Mouse (Mus musculus) midbrain, embryonic 13.5 days (tissue): ENCODE measurements around the gene Mob1a. TPM values are rescaled to one million over a fixed set of nuclear protein-coding genes. Genes with fewer than 3 reads are reported as not detected.
A peak's percentile ranks its signal among the peaks of the same experiment; 100 is the strongest.

Experiments
- ATAC-seq: fragments of 200-750 bp; cut with Nextera tagmentation; 2 replicates; pipeline ENCODE4 v1.8.0; 2017; ENCODE audit warnings: mild to moderate bottlenecking, moderate TSS enrichment, moderate library complexity
- H3K27ac ChIP-seq: fragments of 300-500 bp; sonication (generic); 2 replicates; pipeline ENCODE4 v1.5.1; 2015; ENCODE audit warnings: inconsistent platforms, mild to moderate bottlenecking, moderate library complexity
- H3K27me3 ChIP-seq: fragments of 300-500 bp; sonication (generic); 2 replicates; pipeline ENCODE4 v1.6.1; 2015; ENCODE audit warnings: mild to moderate bottlenecking, inconsistent platforms
- H3K36me3 ChIP-seq: fragments of 300-500 bp; sonication (generic); 2 replicates; pipeline ENCODE4 v1.6.1; 2015; ENCODE audit warnings: mild to moderate bottlenecking, inconsistent platforms
- H3K4me1 ChIP-seq: fragments of 300-500 bp; sonication (generic); replicated peaks from 2 replicates; pipeline ENCODE4 v1.6.1; 2015; ENCODE audit warnings: inconsistent platforms
- H3K4me2 ChIP-seq: fragments of 300-500 bp; sonication (generic); replicated peaks from 2 replicates; pipeline ENCODE4 v1.6.1; 2015; ENCODE audit warnings: moderate library complexity, mild to moderate bottlenecking, inconsistent platforms
- H3K4me3 ChIP-seq: fragments of 300-500 bp; sonication (generic); replicated peaks from 2 replicates; pipeline ENCODE4 v1.5.1; 2015; ENCODE audit warnings: mild to moderate bottlenecking, inconsistent platforms
- H3K9ac ChIP-seq: fragments of 300-500 bp; sonication (generic); replicated peaks from 2 replicates; pipeline ENCODE4 v1.6.1; 2015; ENCODE audit warnings: mild to moderate bottlenecking, inconsistent platforms
- H3K9me3 ChIP-seq: fragments of 300-500 bp; sonication (generic); 2 replicates; pipeline ENCODE4 v1.6.1; 2016; ENCODE audit warnings: mild to moderate bottlenecking, inconsistent platforms
- WGBS: fragments of 180-500 bp; shearing (Covaris S2); methylation state at CpG from one replicate; pipeline ENCODE4 v1.1.7; 2015; 5-methylcytosine and 5-hydroxymethylcytosine counted together
- polyA plus RNA-seq: library from polyadenylated mRNA; unstranded; fragments of >200 nt; fragmentation: Nextera tagmentation; extraction: Ambion mirVana; gene quantifications from 2 replicates; pipeline ENCODE4 v1.2.1, GENCODE M21; 2015

Mob1a gene
- polyA plus RNA-seq, 1 experiment from 2014 or later: 31.8 TPM

DNA sequence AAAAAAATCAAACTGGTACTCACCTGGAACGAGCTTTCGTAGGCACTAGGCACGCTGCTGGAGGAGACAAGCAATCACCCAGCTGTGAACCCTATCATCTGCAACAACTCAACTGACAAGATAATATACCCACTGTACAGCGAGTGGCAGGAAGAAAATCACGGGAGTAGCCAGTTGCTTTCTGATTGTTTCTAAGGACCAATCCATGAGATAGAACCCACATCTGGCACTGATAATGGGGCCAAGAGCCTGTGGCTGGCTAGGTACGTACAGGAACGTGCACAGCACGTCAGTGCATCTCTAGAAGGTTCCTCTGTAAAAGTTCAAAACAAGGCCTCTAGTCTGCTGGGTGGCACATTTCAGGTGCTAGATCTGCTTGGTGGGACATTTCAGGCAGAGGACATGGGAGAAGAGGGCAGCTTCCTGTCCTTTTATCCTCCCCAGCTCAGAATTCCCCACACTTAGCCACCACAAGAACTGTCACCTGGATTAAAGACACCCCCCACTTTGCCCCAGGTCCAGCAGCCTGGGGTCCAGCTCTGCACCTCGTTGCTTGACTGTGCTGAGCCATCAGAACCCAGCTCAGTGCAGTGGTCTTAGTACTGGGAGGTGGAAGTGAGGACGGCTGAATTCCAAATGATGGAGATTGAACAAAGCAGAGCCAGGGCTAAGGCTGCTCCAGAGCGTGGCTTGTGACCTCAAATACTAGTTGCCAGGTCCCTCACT is 35.9 kb downstream of the Mob1a start:
- Histone ChIP-seq H3K9me3 (no peaks in the 10 kb centered on the region), H3K27ac (0 out of 2 replicates have a peak overlapping the region, but pooled peaks have one; percentile 21), H3K27me3 (no peaks in the 10 kb centered on the region), H3K36me3 (peaks cover 70% of the 10 kb centered on the region), H3K4me2 (no peak overlapping the region), H3K9ac (0 out of 2 replicates have a peak overlapping the region, but pooled peaks have one; percentile 36), H3K4me3 (no peak overlapping the region), H3K4me1 (0 out of 2 replicates have a peak, but pooled peaks cover 2% of the 10 kb centered on the region)
- ATAC-seq: no peak
- 89% methylated on average over 11 of the region's 11 CpGs for WGBS

DNA sequence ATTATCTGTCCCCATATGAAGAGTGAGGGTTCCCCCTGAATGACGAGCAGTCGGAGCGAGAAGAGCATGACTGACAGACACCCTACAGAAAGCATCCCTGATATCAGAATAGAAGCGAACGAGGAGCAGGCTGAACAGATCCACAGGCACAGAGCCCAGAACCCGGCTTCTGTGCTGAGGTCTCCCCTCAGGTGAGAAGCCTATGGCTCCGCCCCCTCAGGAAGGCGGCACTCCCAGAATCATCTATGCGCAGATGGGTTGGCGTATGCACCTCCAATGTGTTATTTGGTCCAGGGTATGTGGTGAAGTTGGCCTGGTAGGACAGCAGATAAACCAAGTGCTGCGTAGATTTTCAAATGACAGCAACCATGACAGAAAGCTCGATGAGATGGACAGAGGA is 37.3 kb downstream of the Mob1a start:
- H3K27me3 ChIP-seq: no peaks in the 10 kb centered on the region
- no peak overlapping the region for H3K9ac ChIP-seq
- no peak overlapping the region for H3K27ac ChIP-seq
- H3K36me3 ChIP-seq: peaks cover 76% of the 10 kb centered on the region
- 90% methylated on average over 12 of the region's 12 CpGs for WGBS
- no peaks in the 10 kb centered on the region for H3K4me1 ChIP-seq
- H3K4me2 ChIP-seq: no peak overlapping the region
- H3K9me3 ChIP-seq: no peaks in the 10 kb centered on the region
- no peak for ATAC-seq
- H3K4me3 ChIP-seq: no peak overlapping the region

GRCm38 (mm10) chr6:83370316-83370965 is 44.6 kb downstream of the Mob1a start:
- no peaks in the 10 kb centered on the region for H3K9me3 ChIP-seq
- H3K36me3 ChIP-seq: peaks cover 94% of the 10 kb centered on the region
- no peak overlapping the region for H3K4me3 ChIP-seq
- no peak overlapping the region for H3K4me2 ChIP-seq
- H3K9ac ChIP-seq: no peak overlapping the region
- no peak for ATAC-seq
- 95% methylated on average over 21 of the region's 21 CpGs for WGBS
- H3K27me3 ChIP-seq: no peaks in the 10 kb centered on the region
- no peak overlapping the region for H3K27ac ChIP-seq
- no peaks in the 10 kb centered on the region for H3K4me1 ChIP-seq

DNA sequence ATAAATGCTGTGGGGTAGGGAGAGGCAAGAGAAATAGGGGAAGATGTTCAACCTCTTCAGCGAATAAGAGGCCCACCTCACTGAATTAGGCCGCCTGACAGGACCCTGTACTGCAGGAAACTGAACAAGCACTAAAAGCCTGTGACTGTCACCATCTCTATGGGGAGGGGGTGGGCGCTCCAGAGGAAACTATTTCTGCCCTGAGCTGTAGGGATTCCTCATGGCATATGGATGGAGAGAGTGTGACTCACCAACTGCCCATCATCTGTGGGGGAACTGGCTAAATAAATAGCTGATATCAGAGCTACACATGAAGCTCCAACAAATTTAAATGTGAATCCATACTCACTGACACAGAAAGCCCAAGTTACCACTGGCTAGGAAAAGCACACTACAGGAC is 45.5 kb downstream of the Mob1a start:
- WGBS: 89% methylated on average over 3 of the region's 3 CpGs
- no peaks in the 10 kb centered on the region for H3K27me3 ChIP-seq
- no peaks in the 10 kb centered on the region for H3K4me1 ChIP-seq
- no peak overlapping the region for H3K9ac ChIP-seq
- peaks cover 98% of the 10 kb centered on the region for H3K36me3 ChIP-seq
- H3K27ac ChIP-seq: no peak overlapping the region
- no peak overlapping the region for H3K4me3 ChIP-seq
- no peak overlapping the region for H3K4me2 ChIP-seq
- no peak for ATAC-seq
- no peaks in the 10 kb centered on the region for H3K9me3 ChIP-seq

GRCm38 (mm10) chr6:83373704-83374300 is 48.0 kb downstream of the Mob1a start:
- Histone ChIP-seq H3K4me3 (no peak overlapping the region), H3K4me1 (no peaks in the 10 kb centered on the region), H3K9me3 (no peaks in the 10 kb centered on the region), H3K36me3 (peaks cover 100% of the 10 kb centered on the region), H3K9ac (no peak overlapping the region), H3K27ac (no peak overlapping the region), H3K27me3 (no peaks in the 10 kb centered on the region), H3K4me2 (no peak overlapping the region)
- 84% methylated on average over 9 of the region's 9 CpGs for WGBS
- ATAC-seq: no peak

DNA sequence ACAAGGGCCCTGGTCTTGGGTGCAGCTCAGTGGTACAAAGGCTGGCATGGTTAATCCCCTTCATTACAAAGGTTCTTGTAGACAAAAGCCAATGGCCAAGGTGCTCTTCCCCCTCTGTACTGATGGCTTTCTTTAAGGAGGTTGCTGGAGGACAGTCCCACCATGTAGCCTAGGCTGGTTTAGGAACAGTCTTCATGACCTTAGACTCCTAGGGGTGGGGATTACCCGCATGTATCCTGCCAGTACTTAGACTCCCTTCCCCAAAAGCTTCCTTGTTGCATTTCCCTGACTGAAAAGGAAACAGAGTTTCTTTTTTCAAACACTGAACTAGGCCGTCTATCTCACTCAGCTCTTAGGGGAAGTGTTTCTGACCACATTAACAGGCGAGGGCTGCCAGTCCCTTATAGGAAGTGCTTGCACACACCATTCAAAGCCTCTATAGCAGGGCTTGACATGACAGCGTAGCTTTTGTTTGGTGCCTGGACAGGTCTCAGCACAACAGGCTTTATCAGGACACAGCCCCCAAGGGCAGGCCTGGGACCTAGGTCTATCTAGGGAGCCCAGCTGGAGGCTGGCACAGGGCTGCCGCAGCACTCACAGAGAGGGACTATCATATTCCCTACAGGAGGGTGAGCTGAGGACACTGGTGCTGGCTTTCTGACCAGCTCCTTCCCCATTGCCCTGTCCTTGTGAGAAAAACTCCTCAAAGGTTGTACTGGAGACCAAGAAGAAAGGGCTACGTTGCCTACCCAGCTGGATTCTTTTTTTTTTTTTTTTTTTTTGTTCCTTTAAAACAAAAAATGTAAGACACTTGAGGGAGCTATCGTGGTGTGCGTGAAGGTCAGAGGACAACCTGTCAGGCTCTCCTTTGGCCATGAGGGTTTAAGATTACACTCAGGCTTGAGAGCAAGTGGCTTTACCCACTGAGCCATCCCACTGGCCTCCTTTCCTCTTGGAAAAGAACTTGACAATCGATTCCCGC is 56.0 kb downstream of the Mob1a start:
- Histone ChIP-seq H3K36me3 (peaks cover 84% of the 10 kb centered on the region), H3K9me3 (no peaks in the 10 kb centered on the region), H3K27ac (no peak overlapping the region), H3K9ac (no peak overlapping the region), H3K4me3 (no peak overlapping the region), H3K4me1 (no peaks in the 10 kb centered on the region), H3K27me3 (no peaks in the 10 kb centered on the region), H3K4me2 (no peak overlapping the region)
- 88% methylated on average over 10 of the region's 10 CpGs for WGBS
- no peak for ATAC-seq

DNA sequence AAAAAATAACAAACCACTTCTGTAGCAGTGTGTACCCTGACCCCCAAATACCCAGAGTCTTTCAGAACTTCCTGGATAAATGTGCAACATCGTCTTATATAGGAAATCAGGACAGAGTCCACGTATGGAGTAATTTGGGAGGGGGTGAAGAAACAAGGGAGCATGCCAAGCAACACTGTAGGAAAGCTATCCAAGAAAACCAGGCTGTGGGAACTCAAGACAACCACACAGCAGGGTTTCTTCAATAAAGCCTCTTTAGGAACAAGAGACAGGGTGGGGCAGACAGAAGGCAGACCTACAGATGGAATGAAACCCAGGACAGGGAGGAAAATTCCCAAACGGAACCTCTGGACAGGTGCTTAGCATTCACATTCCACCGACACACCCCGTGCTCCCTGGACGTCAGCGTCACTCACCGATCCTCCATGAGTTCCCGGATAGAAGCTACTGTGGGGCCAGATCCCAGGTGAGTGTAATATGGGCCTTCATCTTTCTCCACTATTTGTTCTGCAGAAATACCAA is 59.8 kb downstream of the Mob1a start:
- WGBS: 93% methylated on average over 9 of the region's 9 CpGs
- ATAC-seq: no peak
- no peak overlapping the region for H3K27ac ChIP-seq
- peaks cover 8% of the 10 kb centered on the region for H3K4me1 ChIP-seq
- no peaks in the 10 kb centered on the region for H3K9me3 ChIP-seq
- H3K9ac ChIP-seq: no peak overlapping the region
- H3K4me3 ChIP-seq: no peak overlapping the region
- H3K36me3 ChIP-seq: peaks cover 46% of the 10 kb centered on the region
- H3K4me2 ChIP-seq: no peak overlapping the region
- H3K27me3 ChIP-seq: no peaks in the 10 kb centered on the region

DNA sequence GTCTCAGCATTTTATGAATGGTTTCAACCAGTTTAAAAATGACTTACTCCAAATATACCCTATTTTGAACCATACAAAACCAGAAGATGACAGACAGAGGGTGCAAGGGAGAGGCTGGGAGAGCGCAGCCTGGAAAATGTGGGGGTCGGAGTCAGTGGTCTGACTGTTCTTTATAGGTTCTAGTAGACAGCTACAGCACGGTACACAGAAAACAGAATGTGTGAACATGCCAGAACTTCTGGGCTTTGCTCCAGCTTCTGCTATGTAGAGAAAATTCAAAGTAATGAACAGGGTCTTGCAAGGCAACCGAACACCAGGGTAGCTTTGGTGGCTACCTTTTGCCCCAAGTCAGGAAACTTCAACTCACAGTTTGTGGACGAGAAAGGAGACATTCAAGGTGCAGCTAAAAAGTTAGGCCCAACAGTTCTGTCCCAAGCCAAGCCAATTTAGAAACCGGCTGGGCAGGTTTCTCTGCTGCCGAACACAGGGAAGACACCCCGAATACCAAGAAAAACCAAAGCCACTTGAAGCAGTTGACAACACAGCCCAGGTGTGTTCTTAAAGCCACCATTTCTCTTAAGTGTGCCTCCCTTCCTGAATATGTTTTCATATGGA is 66.5 kb downstream of the Mob1a start:
- peaks cover 60% of the 10 kb centered on the region for H3K36me3 ChIP-seq
- H3K9ac ChIP-seq: no peak overlapping the region
- no peak overlapping the region for H3K4me3 ChIP-seq
- 95% methylated on average over 8 of the region's 8 CpGs for WGBS
- ATAC-seq: no peak
- H3K4me2 ChIP-seq: no peak overlapping the region
- H3K9me3 ChIP-seq: no peaks in the 10 kb centered on the region
- H3K4me1 ChIP-seq: peaks cover 6% of the 10 kb centered on the region
- no peaks in the 10 kb centered on the region for H3K27me3 ChIP-seq
- no peak overlapping the region for H3K27ac ChIP-seq

Other genes with a start within 250 kb of the Mob1a start
- gene Pcgf1, start 248.1 kb upstream of the Mob1a start, polyA plus RNA-seq: 52.6 and 53.4 TPM in 2 replicates
- not detected in 2 replicates for gene Lbx2, start 239.6 kb upstream of the Mob1a start, polyA plus RNA-seq
- gene Ccdc142, start 224.4 kb upstream of the Mob1a start, polyA plus RNA-seq: 4.3 and 5.7 TPM in 2 replicates
- 3.7 and 5.0 TPM in 2 replicates for gene Gm42688, start 224.4 kb upstream of the Mob1a start, polyA plus RNA-seq
- 137 and 146 TPM in 2 replicates for gene Mrpl53, start 217.0 kb upstream of the Mob1a start, polyA plus RNA-seq
- 16.0 and 26.9 TPM in 2 replicates for gene Mogs, start 210.5 kb upstream of the Mob1a start, polyA plus RNA-seq
- 228 and 253 TPM in 2 replicates for gene Wbp1, start 204.5 kb upstream of the Mob1a start, polyA plus RNA-seq
- 12.1 and 14.9 TPM in 2 replicates for gene Ino80b, start 200.6 kb upstream of the Mob1a start, polyA plus RNA-seq
- gene Rtkn, start 190.6 kb upstream of the Mob1a start, polyA plus RNA-seq: 16.5 and 18.8 TPM in 2 replicates
- gene Wdr54, start 169.6 kb upstream of the Mob1a start, polyA plus RNA-seq: 16.1 and 19.2 TPM in 2 replicates
- gene 1700003E16Rik, start 169.6 kb upstream of the Mob1a start, polyA plus RNA-seq: 3.0 and 3.3 TPM in 2 replicates
- 127 and 140 TPM in 2 replicates for gene Dctn1, start 160.1 kb upstream of the Mob1a start, polyA plus RNA-seq
- 0.22 and 0.48 TPM in 2 replicates for gene Slc4a5, start 106.2 kb upstream of the Mob1a start, polyA plus RNA-seq
- 26.5 and 26.6 TPM in 2 replicates for gene Mthfd2, start 108 bp upstream of the Mob1a start, polyA plus RNA-seq
- gene Bola3, start 23.1 kb downstream of the Mob1a start, polyA plus RNA-seq: 69.0 and 71.7 TPM in 2 replicates
- gene Tet3, start 133.1 kb downstream of the Mob1a start, polyA plus RNA-seq: 68.1 and 72.4 TPM in 2 replicates
- gene Dguok, start 181.0 kb downstream of the Mob1a start, polyA plus RNA-seq: 63.7 and 71.9 TPM in 2 replicates
- 1.5 and 2.1 TPM in 2 replicates for gene Actg2, start 210.2 kb downstream of the Mob1a start, polyA plus RNA-seq
- 48.6 and 55.3 TPM in 2 replicates for gene Stambp, start 246.7 kb downstream of the Mob1a start, polyA plus RNA-seq